Mouse (Mus musculus): ENCODE data around the gene Usp47. TPM values are rescaled to one million over a fixed set of nuclear protein-coding genes. Genes with fewer than 3 reads are reported as not detected.
A peak's percentile ranks its signal among the peaks of the same experiment; 100 is the strongest.
"Not testable (repeated sequence)": the region's sequence is repeated elsewhere in the genome, so short reads cannot be mapped to it uniquely, and the experiment has no call there.

Gene Usp47
- total RNA-seq, 2 experiments from 2014 or later = 76.3 to 77.2 TPM

GRCm38 (mm10) chr7:112036636-112037035 is 13.3 kb downstream of the Usp47 start:
- no peak for DNase-seq (ENCODE audit: low spot score in 2 of 2)

GRCm38 (mm10) chr7:112040271-112040670 is 17.0 kb downstream of the Usp47 start:
- DNase-seq (ENCODE audit: low spot score in 2 of 2) = no peak

- no peak for DNase-seq (ENCODE audit: low spot score in 2 of 2)
Observed at GRCm38 (mm10) chr7:112042758-112043157, 19.5 kb downstream of the Usp47 start.

- no peak for DNase-seq (ENCODE audit: low spot score in 2 of 2)
Observed at GRCm38 (mm10) chr7:112045249-112045648, 21.9 kb downstream of the Usp47 start.

- DNase-seq (ENCODE audit: low spot score in 2 of 2) = no peak
Observed at GRCm38 (mm10) chr7:112045794-112046388, 22.6 kb downstream of the Usp47 start.

GRCm38 (mm10) chr7:112048643-112049042 is 25.3 kb downstream of the Usp47 start:
- DNase-seq (ENCODE audit: low spot score in 2 of 2) = no peak

GRCm38 (mm10) chr7:112053667-112054066 is 30.4 kb downstream of the Usp47 start:
- DNase-seq (ENCODE audit: low spot score in 2 of 2) = no peak

- DNase-seq (ENCODE audit: low spot score in 2 of 2) = no peak
Observed at GRCm38 (mm10) chr7:112055901-112056625, 32.8 kb downstream of the Usp47 start.

- no peak for DNase-seq (ENCODE audit: low spot score in 2 of 2)
Observed at GRCm38 (mm10) chr7:112074868-112075267, 51.6 kb downstream of the Usp47 start.

- no peak for DNase-seq (ENCODE audit: low spot score in 2 of 2)
Observed at GRCm38 (mm10) chr7:112082636-112083035, 59.3 kb downstream of the Usp47 start.

GRCm38 (mm10) chr7:112084222-112084621 is 60.9 kb downstream of the Usp47 start:
- DNase-seq (ENCODE audit: low spot score in 2 of 2) = no peak

GRCm38 (mm10) chr7:112085062-112085461 is 61.8 kb downstream of the Usp47 start:
- DNase-seq (ENCODE audit: low spot score in 2 of 2) = peak; percentile 91 to 93

GRCm38 (mm10) chr7:112086186-112086585 is 62.9 kb downstream of the Usp47 start:
- no peak for DNase-seq (ENCODE audit: low spot score in 2 of 2)

GRCm38 (mm10) chr7:112094923-112095322 is 71.6 kb downstream of the Usp47 start:
- DNase-seq (ENCODE audit: low spot score in 2 of 2) = not testable (repeated sequence)

- DNase-seq (ENCODE audit: low spot score in 2 of 2) = no peak
Observed at GRCm38 (mm10) chr7:112100887-112101286, 77.6 kb downstream of the Usp47 start.

GRCm38 (mm10) chr7:112102933-112103332 is 79.6 kb downstream of the Usp47 start:
- DNase-seq (ENCODE audit: low spot score in 2 of 2) = no peak

- DNase-seq (ENCODE audit: low spot score in 2 of 2) = no peak
Observed at GRCm38 (mm10) chr7:112103816-112104215, 80.5 kb downstream of the Usp47 start.

- no peak for DNase-seq (ENCODE audit: low spot score in 2 of 2)
Observed at GRCm38 (mm10) chr7:112108757-112109156, 85.5 kb downstream of the Usp47 start.

- no peak for DNase-seq (ENCODE audit: low spot score in 2 of 2)
Observed at GRCm38 (mm10) chr7:112110638-112111372, 87.5 kb downstream of the Usp47 start.

GRCm38 (mm10) chr7:112117501-112117900 is 94.2 kb downstream of the Usp47 start:
- no peak for DNase-seq (ENCODE audit: low spot score in 2 of 2)

GRCm38 (mm10) chr7:112118086-112118485 is 94.8 kb downstream of the Usp47 start:
- DNase-seq (ENCODE audit: low spot score in 2 of 2) = no peak

GRCm38 (mm10) chr7:112119248-112119647 is 95.9 kb downstream of the Usp47 start:
- DNase-seq (ENCODE audit: low spot score in 2 of 2) = no peak

All from layer of hippocampus, postnatal 10 days (tissue).